Mouse (Mus musculus) hindbrain, postnatal 0 days (tissue): Measurements from ENCODE around the gene Ywhag. TPM values are rescaled to one million over a fixed set of nuclear protein-coding genes. Genes with fewer than 3 reads are reported as not detected.
A peak's percentile ranks its signal among the peaks of the same experiment; 100 is the strongest.

ENCODE experiments used
- ATAC-seq: fragments of 200-750 bp; cut with Nextera tagmentation; 2 replicates; pipeline ENCODE4 v1.8.0; 2017; ENCODE audit warnings: mild to moderate bottlenecking, moderate TSS enrichment, moderate library complexity
- DNase-seq: peaks from one replicate; pipeline ENCODE4 v3.0.0-alpha.2; 2015; ENCODE audit warnings: low spot score
- H3K27ac ChIP-seq: fragments of 300-500 bp; sonication (generic); 2 replicates; pipeline ENCODE4 v1.5.1; 2014; ENCODE audit warnings: mild to moderate bottlenecking
- H3K27me3 ChIP-seq: fragments of 300-500 bp; sonication (generic); 2 replicates; pipeline ENCODE4 v1.6.1; 2014; ENCODE audit warnings: low read length, mixed read lengths; ENCODE audit not compliant: insufficient read depth
- H3K36me3 ChIP-seq: fragments of 300-500 bp; sonication (generic); 2 replicates; pipeline ENCODE4 v1.6.1; 2014; ENCODE audit warnings: low read length, mixed read lengths; ENCODE audit not compliant: insufficient read depth
- H3K4me1 ChIP-seq: fragments of 300-500 bp; sonication (generic); 2 replicates; pipeline ENCODE4 v1.6.1; 2014; ENCODE audit warnings: antibody characterized with exemption, low read length, mixed read lengths; ENCODE audit not compliant: insufficient read depth
- H3K4me2 ChIP-seq: fragments of 300-500 bp; sonication (generic); 2 replicates; pipeline ENCODE4 v1.6.1; 2014; ENCODE audit warnings: low read depth, mild to moderate bottlenecking, low read length, moderate library complexity, mixed read lengths
- H3K4me3 ChIP-seq: fragments of 300-500 bp; sonication (generic); 2 replicates; pipeline ENCODE4 v1.5.1; 2014; ENCODE audit warnings: low read length
- H3K9ac ChIP-seq: fragments of 300-500 bp; sonication (generic); replicated peaks from 2 replicates; pipeline ENCODE4 v1.6.1; 2014; ENCODE audit warnings: mild to moderate bottlenecking, low read length, moderate library complexity, mixed read lengths
- H3K9me3 ChIP-seq: fragments of 300-500 bp; sonication (generic); 2 replicates; pipeline ENCODE4 v1.6.1; 2016; ENCODE audit warnings: low read length, mixed read lengths
- CTCF ChIP-seq: IDR thresholded peaks from 2 replicates; pipeline ENCODE4 v1.5.1; 2016; ENCODE audit warnings: antibody characterized with exemption, control low read depth, low read depth
- WGBS: fragments of 180-500 bp; shearing (Covaris S2); extraction: QIAGEN DNeasy Blood & Tissue Kit; methylation state at CpG from one replicate; pipeline ENCODE4 v1.1.7; 2014; 5-methylcytosine and 5-hydroxymethylcytosine counted together
- polyA plus RNA-seq: library from polyadenylated mRNA; unstranded; fragments of >200 nt; fragmentation: Nextera tagmentation; extraction: Ambion mirVana; gene quantifications from 2 replicates; pipeline ENCODE4 v1.2.1, GENCODE M21; 2015
- total RNA-seq: library from RNA; depleted of rRNA; stranded (reverse); fragments of >200 nt; gene quantifications from 2 replicates; pipeline ENCODE4 v1.2.3, GENCODE M21; 2014

The Ywhag gene
- total and polyA plus RNA-seq, 2 experiments from 2014 or later: 334 to 782 TPM

- H3K4me1 ChIP-seq: peaks cover 12% of the 10 kb centered on the region; the same call in 1 of the 2 replicates
- H3K4me3 ChIP-seq: no peak overlapping the region
- 78% methylated on average over 6 of the region's 6 CpGs for WGBS
- TF ChIP-seq CTCF: no peak
- no peak for ATAC-seq
- H3K27me3 ChIP-seq: no peaks in the 10 kb centered on the region
- H3K9me3 ChIP-seq: no peaks in the 10 kb centered on the region
- H3K9ac ChIP-seq: no peak overlapping the region
- peak overlapping the region; percentile 98 for H3K27ac ChIP-seq
- H3K36me3 ChIP-seq: peaks cover 6% of the 10 kb centered on the region; the same call in 1 of the 2 replicates
- no peak for DNase-seq
- no peak overlapping the region for H3K4me2 ChIP-seq
Observed at GRCm38 (mm10) chr5:135935641-135936190, 1.3 kb upstream of the Ywhag start.

GRCm38 (mm10) chr5:135935176-135935523, 734 bp upstream of the Ywhag start:
- Histone ChIP-seq H3K4me2 (peak overlapping the region; percentile 54), H3K4me1 (peaks cover 13% of the 10 kb centered on the region), H3K27me3 (no peaks in the 10 kb centered on the region), H3K27ac (peak overlapping the region; percentile 98), H3K9me3 (no peaks in the 10 kb centered on the region), H3K9ac (peak overlapping the region; percentile 75), H3K4me3 (peak overlapping the region; percentile 49), H3K36me3 (peaks cover 11% of the 10 kb centered on the region; the same call in 1 of the 2 replicates)
- WGBS: 47% methylated on average over 7 of the region's 7 CpGs
- ATAC-seq: peak; percentile 22; the same call in 1 of the 2 replicates
- no peak for DNase-seq
- no peak for TF ChIP-seq CTCF

- Histone ChIP-seq H3K36me3 (peaks cover 17% of the 10 kb centered on the region; the same call in 1 of the 2 replicates), H3K4me1 (peaks cover 16% of the 10 kb centered on the region), H3K9me3 (no peaks in the 10 kb centered on the region), H3K4me2 (peak overlapping the region; percentile 54), H3K9ac (peak overlapping the region; percentile 75), H3K27me3 (no peaks in the 10 kb centered on the region), H3K27ac (peak overlapping the region; percentile 98), H3K4me3 (peak overlapping the region; percentile 49)
- 1% methylated on average over 34 of the region's 35 CpGs for WGBS
- peak; percentile 78 for ATAC-seq
- no peak for TF ChIP-seq CTCF
- peak; percentile 81 for DNase-seq
Observed at GRCm38 (mm10) chr5:135933900-135934441, 445 bp downstream of the Ywhag start.

- H3K27ac ChIP-seq: peak overlapping the region; percentile 98
- H3K36me3 ChIP-seq: peaks cover 17% of the 10 kb centered on the region; the same call in 1 of the 2 replicates
- peak overlapping the region; percentile 49 for H3K4me3 ChIP-seq
- peak overlapping the region; percentile 54 for H3K4me2 ChIP-seq
- no peaks in the 10 kb centered on the region for H3K9me3 ChIP-seq
- peaks cover 16% of the 10 kb centered on the region for H3K4me1 ChIP-seq
- H3K27me3 ChIP-seq: no peaks in the 10 kb centered on the region
- no peak for TF ChIP-seq CTCF
- peak overlapping the region; percentile 75 for H3K9ac ChIP-seq
- ATAC-seq (no peak), DNase-seq (no peak)
- 8% methylated on average over 12 of the region's 12 CpGs for whole genome bisulfite sequencing
Observed at GRCm38 (mm10) chr5:135933222-135933899, 1.1 kb downstream of the Ywhag start.

- ATAC-seq: no peak
- Histone ChIP-seq H3K27ac (no peak overlapping the region; the same call in 1 of the 2 replicates), H3K9ac (peak overlapping the region; percentile 75), H3K4me2 (peak overlapping the region; percentile 54), H3K36me3 (peaks cover 19% of the 10 kb centered on the region; the same call in 1 of the 2 replicates), H3K27me3 (no peaks in the 10 kb centered on the region), H3K4me3 (peak overlapping the region; percentile 49), H3K4me1 (peaks cover 16% of the 10 kb centered on the region), H3K9me3 (no peaks in the 10 kb centered on the region)
- peak; percentile 74 for DNase-seq
- 42% methylated on average over 2 of the region's 2 CpGs for WGBS
- TF ChIP-seq CTCF: peak; percentile 10; the same call in 1 of the 2 replicates
Observed at GRCm38 (mm10) chr5:135932359-135932758, 2.1 kb downstream of the Ywhag start.

GRCm38 (mm10) chr5:135931526-135931925, 2.9 kb downstream of the Ywhag start:
- Histone ChIP-seq H3K4me3 (peak overlapping the region; percentile 6; the same call in 1 of the 2 replicates), H3K9ac (no peak overlapping the region; the same call in 1 of the 2 replicates), H3K4me2 (peak overlapping the region; percentile 54), H3K9me3 (no peaks in the 10 kb centered on the region), H3K4me1 (peaks cover 16% of the 10 kb centered on the region), H3K27me3 (no peaks in the 10 kb centered on the region), H3K36me3 (peaks cover 23% of the 10 kb centered on the region; the same call in 1 of the 2 replicates), H3K27ac (no peak overlapping the region)
- ATAC-seq (no peak), DNase-seq (no peak)
- WGBS: 83% methylated on average over 9 of the region's 9 CpGs
- no peak for TF ChIP-seq CTCF
